Mouse (Mus musculus) midbrain, embryonic 13.5 days (tissue): ENCODE measurements at regions not wholly inside any gene's neighbourhood (a gene's known extent, or its start where the extent isn't known, plus 50 kb on each side); places are given as distances from the start of the nearest gene placed in this dataset.

Experiments used
- ATAC-seq: fragments of 200-750 bp; cut with Nextera tagmentation; 2 replicates; pipeline ENCODE4 v1.8.0; 2017; ENCODE audit warnings: mild to moderate bottlenecking, moderate TSS enrichment, moderate library complexity
- H3K27ac ChIP-seq: fragments of 300-500 bp; sonication (generic); 2 replicates; pipeline ENCODE4 v1.5.1; 2015; ENCODE audit warnings: inconsistent platforms, mild to moderate bottlenecking, moderate library complexity
- H3K27me3 ChIP-seq: fragments of 300-500 bp; sonication (generic); 2 replicates; pipeline ENCODE4 v1.6.1; 2015; ENCODE audit warnings: mild to moderate bottlenecking, inconsistent platforms
- H3K36me3 ChIP-seq: fragments of 300-500 bp; sonication (generic); 2 replicates; pipeline ENCODE4 v1.6.1; 2015; ENCODE audit warnings: mild to moderate bottlenecking, inconsistent platforms
- H3K4me1 ChIP-seq: fragments of 300-500 bp; sonication (generic); replicated peaks from 2 replicates; pipeline ENCODE4 v1.6.1; 2015; ENCODE audit warnings: inconsistent platforms
- H3K4me2 ChIP-seq: fragments of 300-500 bp; sonication (generic); replicated peaks from 2 replicates; pipeline ENCODE4 v1.6.1; 2015; ENCODE audit warnings: moderate library complexity, mild to moderate bottlenecking, inconsistent platforms
- H3K4me3 ChIP-seq: fragments of 300-500 bp; sonication (generic); replicated peaks from 2 replicates; pipeline ENCODE4 v1.5.1; 2015; ENCODE audit warnings: mild to moderate bottlenecking, inconsistent platforms
- H3K9ac ChIP-seq: fragments of 300-500 bp; sonication (generic); replicated peaks from 2 replicates; pipeline ENCODE4 v1.6.1; 2015; ENCODE audit warnings: mild to moderate bottlenecking, inconsistent platforms
- H3K9me3 ChIP-seq: fragments of 300-500 bp; sonication (generic); 2 replicates; pipeline ENCODE4 v1.6.1; 2016; ENCODE audit warnings: mild to moderate bottlenecking, inconsistent platforms
- WGBS: fragments of 180-500 bp; shearing (Covaris S2); methylation state at CpG from one replicate; pipeline ENCODE4 v1.1.7; 2015; 5-methylcytosine and 5-hydroxymethylcytosine counted together

DNA sequence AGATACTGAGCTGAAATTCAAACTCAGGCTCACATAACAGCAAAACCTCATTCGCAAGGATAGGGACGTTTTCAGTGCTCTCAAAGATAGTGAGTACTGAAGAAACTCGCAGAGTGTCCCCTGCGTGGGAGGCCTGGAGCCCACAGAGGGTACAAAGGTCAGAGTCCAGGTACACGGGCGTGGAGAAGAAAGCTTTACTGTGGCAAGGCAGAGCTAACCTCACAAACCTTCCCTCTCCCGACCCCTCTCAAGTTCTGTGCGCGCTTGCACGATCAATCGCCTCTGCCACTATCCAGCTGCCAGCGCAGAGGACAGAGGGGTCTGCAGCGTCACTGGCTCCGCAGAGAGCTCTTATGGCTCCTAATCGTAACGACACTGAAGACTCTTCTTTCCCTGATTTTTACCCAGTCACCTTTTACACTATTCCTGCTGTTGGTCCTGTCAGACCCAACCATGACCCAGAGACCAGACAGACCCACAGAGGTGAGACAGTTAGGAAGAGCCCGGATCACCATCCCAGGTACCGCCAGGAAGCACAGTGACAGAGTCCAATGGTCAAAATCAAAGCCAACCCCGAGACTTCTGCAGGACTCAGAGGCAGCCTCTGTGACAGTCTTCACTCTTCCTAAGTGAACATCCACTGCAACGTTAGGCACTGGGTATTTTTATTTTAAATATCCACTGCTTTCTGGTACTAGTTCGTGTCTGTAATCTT is 51.6 kb upstream of the Gadd45a start:
- WGBS = 79% methylated on average over 21 of the region's 21 CpGs
- no peaks in the 10 kb centered on the region for H3K36me3 ChIP-seq
- no peaks in the 10 kb centered on the region for H3K27me3 ChIP-seq
- no peak overlapping the region for H3K27ac ChIP-seq
- no peak for ATAC-seq
- H3K4me1 ChIP-seq = no peaks in the 10 kb centered on the region
- no peak overlapping the region for H3K4me2 ChIP-seq
- H3K9ac ChIP-seq = no peak overlapping the region
- no peaks in the 10 kb centered on the region for H3K9me3 ChIP-seq
- H3K4me3 ChIP-seq = no peak overlapping the region

DNA sequence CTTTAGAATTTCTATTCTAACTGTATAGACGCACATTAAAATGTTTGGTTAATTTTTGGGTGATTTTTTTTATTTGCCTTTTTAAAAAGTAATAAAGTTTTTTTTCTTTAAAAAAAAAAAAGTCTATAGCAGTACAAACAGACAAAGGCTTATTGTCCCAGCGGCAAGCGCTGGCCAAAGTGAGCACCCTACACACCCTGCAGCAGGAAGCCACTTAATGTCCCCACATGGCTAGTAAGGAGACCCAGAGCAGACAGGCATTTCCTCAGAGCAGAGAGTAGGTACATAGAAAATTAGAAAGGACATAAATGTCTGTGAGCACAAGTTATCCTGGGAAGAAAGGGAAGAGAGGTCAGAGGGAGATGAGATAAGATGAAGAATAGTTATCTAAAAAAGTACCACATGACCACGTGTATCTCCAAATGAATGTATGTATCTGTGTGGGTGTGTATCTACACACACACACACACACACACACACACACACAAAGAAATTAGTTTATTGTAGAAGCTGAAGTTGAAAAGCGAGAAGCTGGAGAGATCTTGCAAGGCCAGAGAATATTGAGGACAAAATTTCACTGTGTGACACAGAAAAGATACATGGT is 50.7 kb upstream of the Gadd45a start:
- H3K9me3 ChIP-seq = no peaks in the 10 kb centered on the region
- no peaks in the 10 kb centered on the region for H3K27me3 ChIP-seq
- no peak overlapping the region for H3K9ac ChIP-seq
- H3K27ac ChIP-seq = no peak overlapping the region
- no peaks in the 10 kb centered on the region for H3K36me3 ChIP-seq
- no peak for ATAC-seq
- 76% methylated on average over 5 of the region's 5 CpGs for WGBS
- H3K4me3 ChIP-seq = no peak overlapping the region
- H3K4me2 ChIP-seq = no peak overlapping the region
- H3K4me1 ChIP-seq = no peaks in the 10 kb centered on the region

DNA sequence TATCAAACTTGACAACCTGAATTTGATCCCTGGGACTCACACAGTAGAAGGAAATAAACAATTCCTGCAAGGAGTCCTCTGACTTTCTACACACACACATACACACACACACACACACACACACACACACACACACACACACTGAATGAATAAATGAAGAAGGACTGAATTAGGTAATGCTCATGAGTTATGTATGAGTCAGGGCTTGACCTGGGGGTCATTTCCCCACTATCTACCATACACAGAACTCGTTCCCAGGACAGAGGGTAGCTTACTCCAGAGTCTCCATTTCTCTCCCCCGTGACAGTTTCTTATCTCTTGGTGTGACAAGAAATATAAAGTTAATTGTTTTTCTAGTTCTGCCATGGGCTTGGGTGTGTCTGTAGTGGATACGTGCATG is 50.1 kb upstream of the Gadd45a start:
- no peak overlapping the region for H3K4me2 ChIP-seq
- H3K4me3 ChIP-seq = no peak overlapping the region
- H3K9ac ChIP-seq = no peak overlapping the region
- H3K9me3 ChIP-seq = no peaks in the 10 kb centered on the region
- H3K4me1 ChIP-seq = no peaks in the 10 kb centered on the region
- no peaks in the 10 kb centered on the region for H3K27me3 ChIP-seq
- H3K36me3 ChIP-seq = no peaks in the 10 kb centered on the region
- H3K27ac ChIP-seq = no peak overlapping the region
- WGBS = 57% methylated on average over 3 of the region's 3 CpGs
- ATAC-seq = no peak
